Mouse (Mus musculus): ENCODE results near the gene Eva1c. TPM values are rescaled to one million over a fixed set of nuclear protein-coding genes. Genes with fewer than 3 reads are reported as not detected.

Gene Eva1c
- total RNA-seq, 1 experiment, result 2.0 TPM

- TF ChIP-seq ZC3H11A (IDR thresholded peaks at IDR 0.05; ENCODE audit: borderline replicate concordance, low read depth, low read length) (no peak), MAFK (IDR thresholded peaks at IDR 0.05; ENCODE audit: insufficient read depth, low read depth, low read length) (no peak), ZNF384 (IDR thresholded peaks at IDR 0.05; ENCODE audit: low read depth, low read length) (no peak)
- Histone ChIP-seq H3K9ac (ENCODE audit: insufficient read depth, low read depth, low read length, poor library complexity, severe bottlenecking) (no peak overlapping the region), H3K4me3 (ENCODE audit: insufficient read depth in 1 of 2, low read depth in 1 of 2, low read length in 2 of 2, poor library complexity in 1 of 2, severe bottlenecking in 1 of 2) (no peak overlapping the region), H3K36me3 (ENCODE audit: control insufficient read depth, insufficient read depth, low read length, poor library complexity, severe bottlenecking) (no peaks in the 10 kb centered on the region), H3K9me3 (ENCODE audit: control insufficient read depth, insufficient read depth, low read depth, low read length) (no peaks in the 10 kb centered on the region), H3K27ac (ENCODE audit: insufficient read depth, low read depth, low read length, poor library complexity, severe bottlenecking) (no peak overlapping the region), H3K4me1 (ENCODE audit: control insufficient read depth in 2 of 2, insufficient read depth in 2 of 2, low read length in 2 of 2, poor library complexity in 1 of 2) (peaks cover 0 to 3% of the 10 kb centered on the region in 2 experiments; a peak in 1 of 4 replicates)
- DNase-seq (ENCODE audit: low read depth, low spot score), result no peak
- in situ Hi-C loops (cut with MboI; ENCODE audit: low sequenced_read_pairs in 2 of 2, unreplicated experiment in 2 of 2), result no loop called here
Observed at GRCm38 (mm10) chr16:90826041-90826440, 478 bp upstream of the Eva1c start.

- Histone ChIP-seq H3K9ac (ENCODE audit: insufficient read depth, low read depth, low read length, poor library complexity, severe bottlenecking) (no peak overlapping the region), H3K4me3 (ENCODE audit: insufficient read depth in 1 of 2, low read depth in 1 of 2, low read length in 2 of 2, poor library complexity in 1 of 2, severe bottlenecking in 1 of 2) (no peak overlapping the region), H3K27ac (ENCODE audit: insufficient read depth, low read depth, low read length, poor library complexity, severe bottlenecking) (no peak overlapping the region), H3K4me1 (ENCODE audit: control insufficient read depth in 2 of 2, insufficient read depth in 2 of 2, low read length in 2 of 2, poor library complexity in 1 of 2) (peaks cover 0 to 3% of the 10 kb centered on the region in 2 experiments; a peak in 1 of 4 replicates), H3K9me3 (ENCODE audit: control insufficient read depth, insufficient read depth, low read depth, low read length) (no peaks in the 10 kb centered on the region), H3K36me3 (ENCODE audit: control insufficient read depth, insufficient read depth, low read length, poor library complexity, severe bottlenecking) (no peaks in the 10 kb centered on the region)
- in situ Hi-C loops (cut with MboI; ENCODE audit: low sequenced_read_pairs in 2 of 2, unreplicated experiment in 2 of 2), result no loop called here
- DNase-seq (ENCODE audit: low read depth, low spot score), result no peak
- TF ChIP-seq MAFK (IDR thresholded peaks at IDR 0.05; ENCODE audit: insufficient read depth, low read depth, low read length) (no peak), HCFC1 (IDR thresholded peaks at IDR 0.05; ENCODE audit: borderline replicate concordance, insufficient read depth, low read length) (no peak), ZC3H11A (IDR thresholded peaks at IDR 0.05; ENCODE audit: borderline replicate concordance, low read depth, low read length) (no peak), CHD2 (IDR thresholded peaks at IDR 0.05; ENCODE audit: low read depth, low read length) (no peak), ZNF384 (IDR thresholded peaks at IDR 0.05; ENCODE audit: low read depth, low read length) (no peak)
Observed at GRCm38 (mm10) chr16:90827498-90827897, 979 bp downstream of the Eva1c start.

GRCm38 (mm10) chr16:90829136-90829535 lies 2.6 kb downstream of the Eva1c start:
- Histone ChIP-seq H3K4me1 (ENCODE audit: control insufficient read depth in 2 of 2, insufficient read depth in 2 of 2, low read length in 2 of 2, poor library complexity in 1 of 2) (no peaks in the 10 kb centered on the region), H3K36me3 (ENCODE audit: control insufficient read depth, insufficient read depth, low read length, poor library complexity, severe bottlenecking) (no peaks in the 10 kb centered on the region), H3K4me3 (ENCODE audit: insufficient read depth in 1 of 2, low read depth in 1 of 2, low read length in 2 of 2, poor library complexity in 1 of 2, severe bottlenecking in 1 of 2) (no peak overlapping the region), H3K9me3 (ENCODE audit: control insufficient read depth, insufficient read depth, low read depth, low read length) (no peaks in the 10 kb centered on the region), H3K27ac (ENCODE audit: insufficient read depth, low read depth, low read length, poor library complexity, severe bottlenecking) (no peak overlapping the region), H3K9ac (ENCODE audit: insufficient read depth, low read depth, low read length, poor library complexity, severe bottlenecking) (no peak overlapping the region)
- in situ Hi-C loops (cut with MboI; ENCODE audit: low sequenced_read_pairs in 2 of 2, unreplicated experiment in 2 of 2), result no loop called here
- DNase-seq (ENCODE audit: low read depth, low spot score), result no peak
- TF ChIP-seq CHD2 (IDR thresholded peaks at IDR 0.05; ENCODE audit: low read depth, low read length) (no peak), ZC3H11A (IDR thresholded peaks at IDR 0.05; ENCODE audit: borderline replicate concordance, low read depth, low read length) (no peak), ZNF384 (IDR thresholded peaks at IDR 0.05; ENCODE audit: low read depth, low read length) (no peak), HCFC1 (IDR thresholded peaks at IDR 0.05; ENCODE audit: borderline replicate concordance, insufficient read depth, low read length) (no peak), MAFK (IDR thresholded peaks at IDR 0.05; ENCODE audit: insufficient read depth, low read depth, low read length) (no peak)

DNA sequence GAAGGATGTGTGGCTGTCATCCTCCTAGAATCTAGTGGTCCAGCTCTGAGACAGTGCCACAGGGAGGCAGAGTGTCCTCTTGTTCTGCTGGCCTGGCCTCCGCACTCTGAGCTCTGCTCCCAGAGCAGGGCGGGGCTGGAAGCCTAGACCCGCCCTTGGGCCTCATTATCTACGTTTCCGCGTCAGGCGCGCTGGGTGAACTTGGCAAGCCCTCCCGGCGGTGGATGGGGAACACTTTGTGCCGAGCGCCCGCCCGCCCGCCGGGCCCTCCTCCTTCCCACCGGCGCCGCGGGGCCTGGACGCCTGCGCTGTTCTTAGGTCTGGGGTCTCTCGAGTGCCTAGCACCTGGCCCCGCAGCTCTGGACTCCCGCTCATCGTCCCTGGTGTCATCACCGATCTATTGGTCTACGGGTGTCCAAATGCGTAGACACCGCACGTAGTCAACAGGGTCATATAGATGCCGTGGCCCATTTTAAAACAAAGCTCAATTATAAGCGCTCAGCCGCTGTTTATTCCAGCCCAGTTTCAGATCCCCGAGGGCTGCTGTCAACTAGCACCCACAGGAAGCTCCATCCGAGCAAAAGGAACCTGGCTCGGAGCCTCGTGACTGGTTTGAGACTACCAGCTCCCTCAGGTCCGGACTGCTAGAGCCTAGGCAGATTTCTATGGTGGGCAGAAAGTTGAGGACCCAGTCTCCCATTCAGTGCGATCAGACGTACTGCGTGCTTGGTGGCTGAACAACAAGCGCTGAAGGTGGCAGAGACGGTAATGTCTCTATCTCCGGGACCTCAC lies 3.6 kb downstream of the Eva1c start:
- in situ Hi-C loops (cut with MboI; ENCODE audit: low sequenced_read_pairs in 2 of 2, unreplicated experiment in 2 of 2), result no loop called here
- no peak overlapping the region for H3K27ac ChIP-seq (ENCODE audit: insufficient read depth, low read depth, low read length, poor library complexity, severe bottlenecking)
- H3K9me3 ChIP-seq (ENCODE audit: control insufficient read depth, insufficient read depth, low read depth, low read length), result no peaks in the 10 kb centered on the region
- H3K4me1 ChIP-seq (ENCODE audit: control insufficient read depth in 2 of 2, insufficient read depth in 2 of 2, low read length in 2 of 2, poor library complexity in 1 of 2), result no peaks in the 10 kb centered on the region
- H3K36me3 ChIP-seq (ENCODE audit: control insufficient read depth, insufficient read depth, low read length, poor library complexity, severe bottlenecking), result no peaks in the 10 kb centered on the region
- H3K4me3 ChIP-seq (ENCODE audit: insufficient read depth in 1 of 2, low read depth in 1 of 2, low read length in 2 of 2, poor library complexity in 1 of 2, severe bottlenecking in 1 of 2), result peak overlapping the region; percentile 78 to 79
- TF ChIP-seq MAFK (IDR thresholded peaks at IDR 0.05; ENCODE audit: insufficient read depth, low read depth, low read length) (no peak), ZC3H11A (IDR thresholded peaks at IDR 0.05; ENCODE audit: borderline replicate concordance, low read depth, low read length) (no peak), CHD2 (IDR thresholded peaks at IDR 0.05; ENCODE audit: low read depth, low read length) (no peak), ZNF384 (IDR thresholded peaks at IDR 0.05; ENCODE audit: low read depth, low read length) (no peak), HCFC1 (IDR thresholded peaks at IDR 0.05; ENCODE audit: borderline replicate concordance, insufficient read depth, low read length) (no peak)
- no peak for DNase-seq (ENCODE audit: low read depth, low spot score)
- H3K9ac ChIP-seq (ENCODE audit: insufficient read depth, low read depth, low read length, poor library complexity, severe bottlenecking), result peak overlapping the region; percentile 21; the same call in 1 of the 2 replicates

All from ES-E14 (cell line).